Mouse (Mus musculus) lung, embryonic 15.5 days (tissue): ENCODE measurements around the gene Gas6. TPM values are rescaled to one million over a fixed set of nuclear protein-coding genes. Genes with fewer than 3 reads are reported as not detected.

Experiments
- ATAC-seq: fragments of 200-750 bp; cut with Nextera tagmentation; 2 replicates; pipeline ENCODE4 v1.8.0; 2017; ENCODE audit warnings: moderate number of reproducible peaks, borderline replicate concordance; ENCODE audit not compliant: low FRiP score, low TSS enrichment; ENCODE audit errors: extremely low read depth
- H3K27ac ChIP-seq: fragments of 300-500 bp; sonication (generic); 2 replicates; pipeline ENCODE4 v1.5.1; 2015; ENCODE audit warnings: moderate library complexity, mild to moderate bottlenecking, inconsistent platforms
- H3K27me3 ChIP-seq: fragments of 300-500 bp; sonication (generic); 2 replicates; pipeline ENCODE4 v1.6.1; 2015; ENCODE audit warnings: inconsistent platforms
- H3K36me3 ChIP-seq: fragments of 300-500 bp; sonication (generic); 2 replicates; pipeline ENCODE4 v1.6.1; 2015; ENCODE audit warnings: inconsistent platforms
- H3K4me1 ChIP-seq: fragments of 300-500 bp; sonication (generic); 2 replicates; pipeline ENCODE4 v1.6.1; 2015; ENCODE audit warnings: inconsistent platforms
- H3K4me2 ChIP-seq: fragments of 300-500 bp; sonication (generic); 2 replicates; pipeline ENCODE4 v1.6.1; 2015; ENCODE audit warnings: inconsistent platforms, mild to moderate bottlenecking, moderate library complexity
- H3K4me3 ChIP-seq: fragments of 300-500 bp; sonication (generic); 2 replicates; pipeline ENCODE4 v1.5.1; 2015; ENCODE audit warnings: mild to moderate bottlenecking, inconsistent platforms
- H3K9ac ChIP-seq: fragments of 300-500 bp; sonication (generic); 2 replicates; pipeline ENCODE4 v1.6.1; 2015; ENCODE audit warnings: inconsistent platforms
- H3K9me3 ChIP-seq: fragments of 300-500 bp; sonication (generic); 2 replicates; pipeline ENCODE4 v1.6.1; 2016; ENCODE audit warnings: inconsistent platforms
- WGBS: fragments of 180-500 bp; shearing (Covaris S2); methylation state at CpG from one replicate; pipeline ENCODE4 v1.1.7; 2015; 5-methylcytosine and 5-hydroxymethylcytosine counted together
- polyA plus RNA-seq: library from polyadenylated mRNA; unstranded; fragments of >200 nt; fragmentation: Nextera tagmentation; extraction: Ambion mirVana; gene quantifications from 2 replicates; pipeline ENCODE4 v1.2.1, GENCODE M21; 2015

Gas6 gene
- polyA plus RNA-seq, 1 experiment from 2014 or later, result 85.7 TPM

DNA sequence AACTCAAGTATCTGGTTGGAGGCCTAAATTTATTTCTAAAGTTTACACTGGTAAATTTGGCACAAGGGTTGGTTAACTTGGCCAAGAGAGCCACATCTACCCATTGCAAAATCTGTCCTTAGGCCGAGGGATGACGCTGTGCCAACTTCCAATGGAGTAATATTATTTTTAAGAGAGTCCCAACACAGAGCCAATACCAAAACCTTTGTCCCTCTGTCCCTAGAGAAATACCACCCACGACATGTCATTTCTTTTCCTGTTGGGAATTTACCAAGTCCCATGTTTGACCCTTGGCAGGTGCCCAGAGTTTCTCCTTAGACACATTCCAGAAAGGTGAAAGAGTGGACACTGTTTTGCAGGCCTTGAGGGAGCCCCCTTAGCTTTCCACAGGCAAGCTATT is 12.7 kb downstream of the Gas6 start:
- H3K27ac ChIP-seq, result 0 out of 2 replicates have a peak overlapping the region, but pooled peaks have one; percentile 7
- no peaks in the 10 kb centered on the region for H3K9me3 ChIP-seq
- H3K27me3 ChIP-seq, result no peaks in the 10 kb centered on the region
- no peak overlapping the region for H3K9ac ChIP-seq
- 79% methylated on average over 3 of the region's 3 CpGs for WGBS
- ATAC-seq, result no peak
- 0 out of 2 replicates have a peak, but pooled peaks cover 3% of the 10 kb centered on the region for H3K36me3 ChIP-seq
- no peak overlapping the region for H3K4me2 ChIP-seq
- H3K4me1 ChIP-seq, result peaks cover 6% of the 10 kb centered on the region
- H3K4me3 ChIP-seq, result no peak overlapping the region

DNA sequence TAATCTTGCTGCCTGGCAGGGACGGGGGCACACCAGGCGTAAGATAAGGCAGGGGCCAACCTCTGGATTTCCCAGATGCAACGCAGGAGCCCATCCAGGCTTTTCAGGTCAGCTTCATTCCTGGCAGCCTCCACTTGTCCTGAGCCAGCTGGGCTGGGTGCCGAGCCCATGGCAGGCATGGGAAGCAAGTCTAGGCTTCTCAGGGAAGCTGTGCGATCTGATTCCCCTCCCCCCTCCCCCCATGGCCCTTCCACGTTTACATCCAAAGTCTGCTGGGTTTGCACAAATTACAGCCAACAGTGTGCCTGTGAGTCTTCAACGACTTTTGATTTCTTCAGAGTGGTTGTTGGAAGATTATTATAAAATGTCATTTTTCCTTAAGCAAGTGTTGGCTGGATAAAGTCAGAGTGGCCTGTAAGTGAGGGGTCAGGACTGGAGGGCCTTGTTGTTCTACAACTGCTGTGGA is 13.2 kb downstream of the Gas6 start:
- WGBS, result 63% methylated on average over 7 of the region's 7 CpGs
- H3K36me3 ChIP-seq, result 0 out of 2 replicates have a peak, but pooled peaks cover 3% of the 10 kb centered on the region
- no peak overlapping the region for H3K9ac ChIP-seq
- H3K4me2 ChIP-seq, result no peak overlapping the region
- peak; percentile 26; the same call in 1 of the 2 replicates for ATAC-seq
- peaks cover 6% of the 10 kb centered on the region for H3K4me1 ChIP-seq
- peak overlapping the region; percentile 7; the same call in 1 of the 2 replicates for H3K27ac ChIP-seq
- no peak overlapping the region for H3K4me3 ChIP-seq
- no peaks in the 10 kb centered on the region for H3K27me3 ChIP-seq
- no peaks in the 10 kb centered on the region for H3K9me3 ChIP-seq

DNA sequence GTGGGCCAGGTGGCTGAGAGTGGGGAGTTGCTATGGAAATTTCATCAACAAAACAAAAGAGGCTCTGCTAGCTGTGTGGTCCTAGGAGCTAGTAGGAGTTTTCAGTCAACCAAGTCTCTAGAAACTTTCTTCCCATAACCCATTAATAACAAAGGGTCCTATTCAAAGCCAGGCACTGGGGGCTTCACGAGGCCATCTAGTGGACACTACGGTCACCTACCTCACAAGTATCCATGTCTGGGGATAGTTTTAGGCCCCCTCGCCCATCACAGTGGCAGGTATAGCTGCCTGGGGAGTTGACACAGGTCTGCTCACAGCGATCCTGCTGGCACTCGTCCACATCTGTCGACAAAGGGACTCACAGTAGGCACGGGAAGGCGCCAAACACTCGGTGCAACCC is 18.4 kb downstream of the Gas6 start:
- Histone ChIP-seq H3K4me2 (no peak overlapping the region), H3K27me3 (no peaks in the 10 kb centered on the region), H3K27ac (no peak overlapping the region), H3K9me3 (no peaks in the 10 kb centered on the region), H3K4me3 (no peak overlapping the region), H3K36me3 (no peaks in the 10 kb centered on the region), H3K9ac (no peak overlapping the region), H3K4me1 (peaks cover 14% of the 10 kb centered on the region; the same call in 1 of the 2 replicates)
- WGBS, result 53% methylated on average over 9 of the region's 9 CpGs
- ATAC-seq, result no peak

DNA sequence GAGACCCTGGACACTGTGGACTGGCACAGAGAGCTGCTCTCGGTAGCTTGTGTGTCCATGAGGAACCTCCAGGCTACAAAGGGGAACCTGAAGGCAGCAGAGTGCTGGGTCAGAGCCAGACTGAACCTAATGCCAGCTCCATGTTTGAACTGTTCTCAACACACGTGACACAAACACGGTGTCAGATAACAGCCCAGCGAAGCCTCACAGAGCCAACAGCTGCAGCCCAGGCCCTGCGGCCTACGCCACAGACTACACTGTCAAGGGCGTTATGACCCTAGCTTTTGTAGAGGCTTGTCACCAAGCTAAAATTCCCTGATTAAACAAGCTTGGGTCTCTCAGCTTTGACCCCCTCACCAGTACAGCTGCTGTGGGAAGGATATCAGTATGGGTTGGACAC is 22.0 kb downstream of the Gas6 start:
- no peaks in the 10 kb centered on the region for H3K9me3 ChIP-seq
- no peak overlapping the region for H3K4me3 ChIP-seq
- no peaks in the 10 kb centered on the region for H3K27me3 ChIP-seq
- H3K4me1 ChIP-seq, result 0 out of 2 replicates have a peak, but pooled peaks cover 11% of the 10 kb centered on the region
- 21% methylated on average over 7 of the region's 7 CpGs for WGBS
- H3K36me3 ChIP-seq, result no peaks in the 10 kb centered on the region
- no peak overlapping the region for H3K9ac ChIP-seq
- peak; percentile 55; the same call in 1 of the 2 replicates for ATAC-seq
- H3K27ac ChIP-seq, result no peak overlapping the region
- H3K4me2 ChIP-seq, result no peak overlapping the region

DNA sequence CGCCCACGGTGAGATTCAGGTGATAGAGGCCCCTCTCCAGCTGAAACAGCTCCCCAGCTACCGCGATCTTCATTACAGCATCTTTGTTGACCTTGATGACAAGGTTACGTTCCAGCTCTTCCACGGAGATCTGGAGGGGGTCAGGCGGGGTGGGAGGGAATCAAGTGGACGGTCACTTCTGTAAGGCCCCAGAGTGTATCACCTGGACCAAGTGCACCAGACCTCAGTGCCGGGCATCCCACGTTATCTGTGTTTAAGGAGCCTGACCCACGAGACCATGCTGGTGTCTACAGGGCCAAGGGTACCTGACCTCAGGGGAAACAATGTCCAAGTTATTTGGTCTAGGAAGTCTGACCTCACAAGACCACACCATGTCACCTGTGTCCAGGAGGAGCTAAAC is 22.8 kb downstream of the Gas6 start:
- Histone ChIP-seq H3K27ac (no peak overlapping the region), H3K4me1 (0 out of 2 replicates have a peak, but pooled peaks cover 11% of the 10 kb centered on the region), H3K9ac (no peak overlapping the region), H3K4me3 (no peak overlapping the region), H3K36me3 (no peaks in the 10 kb centered on the region), H3K9me3 (no peaks in the 10 kb centered on the region), H3K27me3 (no peaks in the 10 kb centered on the region), H3K4me2 (no peak overlapping the region)
- WGBS, result 72% methylated on average over 11 of the region's 11 CpGs
- ATAC-seq, result no peak

DNA sequence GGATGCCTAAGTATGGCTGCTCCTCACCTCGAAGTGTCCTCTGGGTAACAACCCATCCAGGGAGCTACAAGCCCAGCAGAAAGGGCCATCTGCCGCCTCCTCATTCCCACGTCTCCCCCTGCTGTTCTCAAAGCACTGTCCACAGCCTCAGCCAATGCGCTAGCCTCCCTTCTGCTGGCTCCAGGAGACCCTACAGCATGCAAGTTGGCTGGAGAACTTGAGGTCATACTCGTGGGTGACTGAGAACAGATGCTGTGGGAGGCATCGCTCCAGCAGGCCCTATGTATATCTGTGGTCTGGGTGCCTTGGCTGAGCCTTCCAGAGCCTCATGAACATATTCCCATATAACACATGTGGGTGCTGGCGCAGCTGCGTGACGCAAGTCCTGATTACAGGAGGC is 25.6 kb downstream of the Gas6 start:
- Histone ChIP-seq H3K36me3 (no peaks in the 10 kb centered on the region), H3K27me3 (no peaks in the 10 kb centered on the region), H3K4me1 (peaks cover 16% of the 10 kb centered on the region), H3K27ac (no peak overlapping the region), H3K4me3 (no peak overlapping the region), H3K4me2 (no peak overlapping the region), H3K9ac (no peak overlapping the region), H3K9me3 (no peaks in the 10 kb centered on the region)
- no peak; the same call in 1 of the 2 replicates for ATAC-seq
- WGBS, result 76% methylated on average over 9 of the region's 9 CpGs

DNA sequence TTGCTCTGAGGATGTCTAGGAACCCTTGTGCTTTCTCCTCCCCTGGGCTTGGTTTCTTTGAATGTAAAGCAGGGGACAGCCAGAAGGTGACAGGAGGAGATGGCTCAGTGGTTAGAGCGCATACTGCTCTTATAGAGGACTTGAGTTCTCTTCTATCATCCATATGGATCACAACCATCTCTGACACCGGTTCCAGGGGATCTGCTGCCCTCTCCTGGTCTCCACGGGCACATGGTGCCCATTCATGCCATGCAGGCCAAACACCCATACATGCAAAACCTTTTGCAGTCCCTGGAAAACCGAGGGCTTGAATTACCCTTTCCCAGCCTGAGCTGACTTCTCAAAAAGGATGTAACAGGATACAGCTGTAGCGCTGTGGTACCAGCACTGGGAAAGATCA is 27.3 kb downstream of the Gas6 start:
- Histone ChIP-seq H3K36me3 (no peaks in the 10 kb centered on the region), H3K4me3 (no peak overlapping the region), H3K27me3 (no peaks in the 10 kb centered on the region), H3K27ac (no peak overlapping the region), H3K4me2 (no peak overlapping the region), H3K4me1 (peaks cover 19% of the 10 kb centered on the region), H3K9me3 (no peaks in the 10 kb centered on the region), H3K9ac (no peak overlapping the region)
- 61% methylated on average over 5 of the region's 5 CpGs for WGBS
- no peak for ATAC-seq

DNA sequence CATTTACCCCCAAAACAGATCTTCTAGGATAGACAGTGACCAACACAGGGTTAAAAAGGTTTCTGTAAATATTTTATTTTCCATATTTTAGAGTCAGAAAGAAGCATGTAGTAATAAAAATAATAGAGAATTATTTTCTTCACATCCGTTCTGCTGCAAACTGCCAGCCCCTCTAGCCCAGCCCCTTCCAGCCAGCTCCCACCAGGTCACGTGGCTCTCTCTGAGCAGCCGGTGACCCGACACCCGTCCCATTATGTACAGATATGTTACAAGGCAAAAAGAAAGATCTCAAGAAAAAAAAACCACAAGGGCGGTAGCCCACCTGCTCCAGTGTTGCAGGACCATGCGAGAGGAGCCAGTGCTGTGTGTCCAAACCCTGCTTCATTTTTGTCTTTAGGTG is 29.0 kb downstream of the Gas6 start:
- no peaks in the 10 kb centered on the region for H3K27me3 ChIP-seq
- peaks cover 20% of the 10 kb centered on the region for H3K4me1 ChIP-seq
- H3K4me2 ChIP-seq, result no peak overlapping the region
- no peak overlapping the region for H3K9ac ChIP-seq
- H3K27ac ChIP-seq, result no peak overlapping the region
- 36% methylated on average over 7 of the region's 7 CpGs for WGBS
- no peak overlapping the region for H3K4me3 ChIP-seq
- H3K9me3 ChIP-seq, result no peaks in the 10 kb centered on the region
- H3K36me3 ChIP-seq, result no peaks in the 10 kb centered on the region
- ATAC-seq, result no peak

DNA sequence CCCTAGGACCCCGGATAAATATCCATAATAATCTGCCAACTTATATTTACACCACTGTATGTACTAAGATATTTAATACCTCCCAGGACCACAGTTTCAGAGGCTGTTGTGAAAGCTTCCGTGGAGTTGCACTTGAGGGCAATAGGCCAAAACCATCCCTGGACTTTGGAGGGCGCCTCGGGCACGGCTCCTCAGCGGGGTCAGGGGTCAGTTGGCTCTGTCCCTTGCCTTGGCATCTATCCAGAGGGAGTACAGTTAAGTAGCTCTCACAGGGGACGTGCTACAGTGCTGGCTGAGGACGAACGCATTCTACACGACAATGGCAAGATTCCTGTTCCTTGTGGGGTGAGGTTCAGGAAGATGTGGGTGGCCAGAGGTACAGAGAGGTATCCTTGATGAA is 31.9 kb downstream of the Gas6 start:
- Histone ChIP-seq H3K9me3 (no peaks in the 10 kb centered on the region), H3K9ac (no peak overlapping the region), H3K36me3 (no peaks in the 10 kb centered on the region), H3K4me2 (no peak overlapping the region), H3K4me1 (peaks cover 20% of the 10 kb centered on the region), H3K27ac (peak overlapping the region; percentile 67), H3K4me3 (no peak overlapping the region), H3K27me3 (no peaks in the 10 kb centered on the region)
- WGBS, result 40% methylated on average over 10 of the region's 10 CpGs
- ATAC-seq, result peak; percentile 56

DNA sequence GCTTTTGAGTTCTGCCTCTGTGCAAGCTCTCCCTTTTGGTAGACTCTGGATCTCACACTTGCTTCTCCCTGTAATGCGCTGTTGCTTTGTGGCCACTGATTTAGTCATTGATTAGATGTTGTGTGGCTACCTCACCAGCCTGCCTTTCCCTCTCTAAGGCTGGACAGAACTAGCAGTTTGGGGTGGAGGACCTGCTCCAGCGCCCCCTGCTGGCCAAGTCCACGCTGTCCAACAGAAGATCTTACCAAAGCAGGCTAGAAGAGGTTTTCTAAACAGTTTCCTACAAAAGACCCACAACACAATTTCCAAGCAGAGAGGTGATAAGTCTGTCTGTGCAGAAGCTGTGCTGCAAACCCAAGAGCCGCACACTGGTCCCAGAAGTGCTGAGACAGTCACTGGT is 32.4 kb downstream of the Gas6 start:
- Histone ChIP-seq H3K4me3 (no peak overlapping the region), H3K27ac (peak overlapping the region; percentile 20; the same call in 1 of the 2 replicates), H3K9me3 (no peaks in the 10 kb centered on the region), H3K9ac (no peak overlapping the region), H3K27me3 (no peaks in the 10 kb centered on the region), H3K4me1 (peaks cover 20% of the 10 kb centered on the region), H3K4me2 (no peak overlapping the region), H3K36me3 (no peaks in the 10 kb centered on the region)
- ATAC-seq, result peak; percentile 35; the same call in 1 of the 2 replicates
- 28% methylated on average over 4 of the region's 4 CpGs for WGBS

DNA sequence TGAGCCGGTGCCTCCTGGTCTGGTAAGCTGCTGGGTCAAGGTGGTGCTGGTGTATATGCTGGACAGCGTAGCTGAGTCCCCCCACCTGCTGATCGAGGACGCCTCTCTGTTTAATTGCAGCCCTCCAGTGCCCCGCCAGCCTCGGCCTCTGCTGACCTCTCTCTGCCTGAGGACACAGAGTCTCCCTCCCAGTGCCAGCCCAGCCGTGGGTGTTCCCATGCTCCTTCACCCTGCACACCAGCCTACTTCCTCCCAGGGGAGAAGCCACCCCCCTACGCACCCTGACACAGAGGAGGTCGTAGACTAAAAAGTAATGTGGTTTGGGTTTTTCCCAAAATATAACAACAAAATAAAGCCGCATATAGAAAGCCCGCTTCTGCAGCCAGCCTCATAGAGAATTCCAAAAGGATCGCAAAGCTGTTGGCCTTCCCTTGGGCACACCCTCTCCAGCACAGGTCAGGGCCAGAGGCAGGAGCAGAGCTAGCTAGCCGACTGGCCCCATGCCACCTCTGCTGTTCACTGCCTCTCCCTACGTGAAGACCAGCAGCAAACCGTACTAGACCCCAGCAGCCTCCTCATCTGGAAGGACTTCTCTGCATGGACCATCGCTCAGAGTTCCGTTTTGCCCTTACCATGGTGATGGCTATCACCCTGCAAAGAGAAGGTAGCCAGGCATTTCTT is 33.1 kb downstream of the Gas6 start:
- Histone ChIP-seq H3K9ac (no peak overlapping the region), H3K4me3 (no peak overlapping the region), H3K36me3 (no peaks in the 10 kb centered on the region), H3K9me3 (no peaks in the 10 kb centered on the region), H3K27ac (no peak overlapping the region), H3K4me1 (peaks cover 20% of the 10 kb centered on the region), H3K4me2 (no peak overlapping the region), H3K27me3 (no peaks in the 10 kb centered on the region)
- WGBS, result 63% methylated on average over 17 of the region's 17 CpGs
- no peak for ATAC-seq

DNA sequence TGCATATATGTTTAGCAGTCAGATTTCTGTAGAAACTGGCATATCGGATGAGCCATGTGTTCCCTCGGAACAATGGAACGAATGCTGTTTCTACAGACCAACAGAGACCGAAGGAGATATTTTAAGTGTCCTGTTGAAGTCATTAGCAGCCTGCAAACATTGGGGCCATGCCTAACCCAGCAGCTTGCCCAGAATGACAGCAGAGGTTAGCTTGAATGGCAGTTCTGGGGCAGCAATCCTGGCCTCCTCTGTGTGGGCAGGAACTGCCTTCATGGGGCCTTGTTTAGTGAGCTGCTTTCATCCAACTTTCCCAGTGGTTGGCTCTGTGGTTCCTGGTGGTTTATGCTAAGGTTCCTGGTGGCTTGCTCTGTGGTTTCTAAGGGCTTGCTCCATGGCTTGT is 34.9 kb downstream of the Gas6 start:
- Histone ChIP-seq H3K36me3 (no peaks in the 10 kb centered on the region), H3K4me3 (no peak overlapping the region), H3K9me3 (no peaks in the 10 kb centered on the region), H3K9ac (no peak overlapping the region), H3K27me3 (no peaks in the 10 kb centered on the region), H3K4me1 (peaks cover 14% of the 10 kb centered on the region), H3K27ac (no peak overlapping the region), H3K4me2 (no peak overlapping the region)
- 82% methylated on average over 4 of the region's 4 CpGs for WGBS
- ATAC-seq, result no peak
